Mouse (Mus musculus) cerebellum, adult 2 months (tissue): ENCODE measurements around the gene Hnrnpa3.

Experiments used
- CTCF ChIP-seq: fragments of 200-500 bp; IDR thresholded peaks from 2 replicates; pipeline ENCODE4 v1.5.1; 2011; ENCODE audit warnings: low read depth, mild to moderate bottlenecking, control low read depth, low read length, moderate library complexity, borderline replicate concordance; ENCODE audit not compliant: insufficient read depth
- POLR2A ChIP-seq: fragments of 200-500 bp; IDR thresholded peaks from 2 replicates; pipeline ENCODE4 v1.6.1; 2011; ENCODE audit warnings: low read length, control low read depth, borderline replicate concordance; ENCODE audit not compliant: insufficient read depth

DNA sequence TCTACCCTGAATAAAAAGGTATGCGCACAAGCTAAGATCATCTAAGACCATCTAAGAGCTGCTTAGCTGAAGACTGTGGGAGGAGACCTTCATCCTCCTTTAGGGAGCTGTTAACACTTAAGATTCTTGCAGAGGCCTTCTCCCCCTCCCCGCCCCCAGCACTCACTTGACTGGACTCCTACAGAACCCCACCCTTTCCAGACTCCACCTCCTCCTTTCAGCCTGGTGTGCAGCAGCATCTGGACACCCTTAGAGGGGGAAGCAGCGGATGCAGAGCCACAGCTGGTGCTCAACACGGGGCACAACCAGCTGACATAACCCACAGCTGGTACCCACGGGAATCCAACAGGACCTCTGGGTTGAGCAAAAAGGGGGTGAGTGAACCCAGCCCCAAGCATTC is 25.3 kb upstream of the Hnrnpa3 start:
- TF ChIP-seq POLR2A (no peak), CTCF (no peak)
